Mouse (Mus musculus): ENCODE measurements at regions not wholly inside any gene's neighbourhood (a gene's known extent, or its start where the extent isn't known, plus 50 kb on each side); places are given as distances from the start of the nearest gene placed in this dataset.

GRCm38 (mm10) chr5:47522161-47522942 lies 460.6 kb upstream of the Slit2 start:
- DNase-seq = no peak

GRCm38 (mm10) chr5:47528671-47529070 lies 454.3 kb upstream of the Slit2 start:
- no peak for DNase-seq

- no peak for DNase-seq
Measured at GRCm38 (mm10) chr5:47537532-47537931, 445.4 kb upstream of the Slit2 start.

- no peak for DNase-seq
Measured at GRCm38 (mm10) chr5:47542248-47542647, 440.7 kb upstream of the Slit2 start.

DNA sequence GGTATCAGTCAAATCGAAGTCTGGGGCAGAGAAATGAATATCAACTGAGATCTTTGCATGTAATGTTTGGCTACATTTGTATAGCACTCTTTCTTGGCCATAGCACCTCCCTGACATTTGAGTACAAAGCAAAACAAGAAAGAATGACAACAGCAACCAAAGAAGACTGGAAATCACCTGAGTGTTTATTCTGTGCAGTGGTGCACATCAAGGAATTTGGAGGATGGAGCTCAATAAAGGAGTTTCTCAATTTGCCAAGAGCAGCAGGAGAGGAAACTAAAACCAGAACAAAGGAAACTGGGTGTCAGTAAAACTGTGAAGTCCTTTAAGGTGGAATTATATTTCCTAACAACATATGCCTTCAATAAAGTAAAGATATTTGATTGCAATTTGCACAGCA lies 426.2 kb upstream of the Slit2 start:
- no peak for DNase-seq

DNA sequence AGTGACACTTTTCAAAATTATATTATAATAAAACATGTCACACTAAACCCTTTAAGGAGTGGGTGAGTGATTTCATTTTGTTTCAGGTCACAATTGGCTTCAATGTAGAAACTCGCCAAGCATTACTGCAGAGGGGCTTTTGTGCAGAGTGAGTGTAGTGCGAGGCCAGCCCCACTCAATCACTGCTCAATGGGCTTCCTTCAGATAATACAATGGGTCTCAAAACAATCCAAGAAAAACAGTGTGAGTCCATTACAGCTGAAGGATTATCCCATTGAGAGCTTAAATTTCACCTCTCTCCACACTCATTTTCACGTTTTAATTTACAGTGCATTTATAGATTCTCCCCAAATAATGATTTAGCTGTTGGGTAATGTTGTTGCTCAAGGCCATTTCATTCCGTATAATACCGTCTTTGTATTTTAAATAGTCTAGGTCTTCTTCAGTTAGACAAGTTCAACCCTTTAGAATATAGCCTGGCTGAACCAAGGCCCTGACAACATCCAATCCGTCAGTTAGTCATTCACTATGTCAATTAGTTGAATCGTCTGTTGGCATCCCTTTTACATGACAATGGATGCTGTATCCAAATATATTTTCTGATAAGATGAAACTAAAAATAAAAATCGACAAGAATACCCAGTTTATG lies 425.7 kb upstream of the Slit2 start:
- no peak for DNase-seq
